In the genomic region with DNA sequence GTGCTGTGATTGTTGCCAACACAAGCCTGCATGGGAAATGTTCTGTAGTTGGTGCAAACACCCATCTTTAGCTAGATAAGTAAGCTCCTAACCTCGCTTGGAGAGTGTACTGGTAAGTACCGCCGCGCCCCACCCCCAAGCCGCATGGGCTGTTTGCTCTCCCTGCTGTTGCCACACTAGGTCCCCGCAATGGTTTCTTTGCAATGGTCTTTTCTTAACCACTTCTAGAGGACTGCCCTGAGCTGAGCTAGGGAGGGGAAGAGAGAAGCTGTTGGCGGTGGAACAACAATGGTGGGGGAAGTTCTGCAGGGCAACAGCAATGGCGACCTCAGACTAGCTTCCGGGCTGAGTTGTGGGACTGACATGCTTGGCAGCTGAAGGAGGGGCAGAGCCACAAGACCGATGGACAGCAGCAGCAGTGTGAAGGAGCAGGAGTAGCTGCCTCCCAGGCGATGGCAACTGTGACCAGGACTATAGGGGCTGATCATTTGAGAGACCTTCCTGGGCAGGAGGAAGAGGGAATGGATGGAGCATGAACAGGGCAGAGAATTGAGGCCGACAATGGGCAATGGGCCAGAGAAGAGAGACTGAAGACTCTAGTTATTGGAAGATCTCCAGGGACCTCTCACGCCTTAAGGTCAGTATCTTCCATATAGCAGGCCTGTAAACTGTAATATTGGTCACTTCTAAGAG, we compare ENCODE assay signal across 15 mouse cellular contexts. TPM values are rescaled to one million over a fixed set of nuclear protein-coding genes. Genes with fewer than 3 reads are reported as not detected.
A peak's percentile ranks its signal among the peaks of the same experiment; 100 is the strongest.
DNase-seq lines count a peak whose midpoint lies in the region; ATAC-seq and TF ChIP-seq lines count a peak whose summit lies in the region.
"Had no signal": no experiment of that assay in that cellular context is flagged by ENCODE, and none has a peak within 500 bp of the region (broad histone marks: within the 10 kb centered on the region; RNA-seq: fewer than 3 reads in every experiment).

Gene Fam71b (plus strand): TSS at position 393 of the 693 bp plus-strand sequence.

- no peak within 1 kb of the TSS for H3K9ac ChIP-seq in lung, embryonic 16.5 days (ENCODE audit: low read length)
- H3K9ac ChIP-seq: limb, embryonic 13.5 days had no signal

- H3K27me3 ChIP-seq in lung, embryonic 16.5 days (ENCODE audit: control insufficient read depth, insufficient read depth, low read depth, low read length), result no peaks in the 10 kb centered on the region
- H3K27me3 ChIP-seq in kidney, adult 2 months (replicated peaks; ENCODE audit: control insufficient read depth, insufficient read depth, low read length), result no peaks in the 10 kb centered on the region
- H3K27me3 ChIP-seq: limb, embryonic 13.5 days had no signal

- DNase-seq in lung, postnatal 14 days, result no peak
- DNase-seq in induced T-regulatory cell, adult 2 months (ENCODE audit: low read depth), result peak; percentile 65
- peak; percentile 67 to 75 for DNase-seq in thymus, postnatal 36 days
- no peak for DNase-seq in layer of hippocampus, postnatal 36 days
- DNase-seq in right cerebral cortex, postnatal 10 days (ENCODE audit: low spot score in 2 of 2), result no peak
- DNase-seq in kidney, adult 2 months, result no peak
- DNase-seq: cerebellum, adult 18-20 months; right cerebral cortex, postnatal 4 days had no signal

- no peaks in the 10 kb centered on the region for H3K36me3 ChIP-seq in lung, embryonic 16.5 days (ENCODE audit: control insufficient read depth, insufficient read depth, low read length)
- H3K36me3 ChIP-seq in kidney, adult 2 months (ENCODE audit: control insufficient read depth, insufficient read depth, low read length), result no peaks in the 10 kb centered on the region
- H3K36me3 ChIP-seq: limb, embryonic 13.5 days had no signal

- no peak within 1 kb of the TSS for H3K4me3 ChIP-seq in lung, embryonic 16.5 days (ENCODE audit: low read length)
- no peak within 1 kb of the TSS for H3K4me3 ChIP-seq in kidney, adult 2 months (ENCODE audit: insufficient read depth, low read depth, low read length)
- H3K4me3 ChIP-seq: limb, embryonic 13.5 days had no signal

- H3K4me1 ChIP-seq in lung, embryonic 16.5 days (replicated peaks; ENCODE audit: control insufficient read depth, insufficient read depth, low read length), result no peaks in the 10 kb centered on the region
- no peaks in the 10 kb centered on the region for H3K4me1 ChIP-seq in kidney, adult 2 months (ENCODE audit: control insufficient read depth, insufficient read depth, low read length)
- H3K4me1 ChIP-seq: limb, embryonic 13.5 days had no signal

- no peak within 1 kb of the TSS for H3K4me2 ChIP-seq in lung, embryonic 16.5 days (ENCODE audit: low read depth, low read length)
- H3K4me2 ChIP-seq: limb, embryonic 13.5 days had no signal

- WGBS in lung, embryonic 16.5 days, result 56% methylated on average over 13 of the region's 13 CpGs
- 76% methylated on average over 13 of the region's 13 CpGs for WGBS in kidney, adult 2 months

- H3K9me3 ChIP-seq in lung, embryonic 16.5 days (ENCODE audit: control insufficient read depth, low read length), result no peaks in the 10 kb centered on the region
- H3K9me3 ChIP-seq: limb, embryonic 13.5 days had no signal

- peak; percentile 47; the same call in 1 of the 2 replicates for ATAC-seq in lung, embryonic 16.5 days (ENCODE audit: low read depth)
- ATAC-seq in megakaryocyte progenitor cell, adult 5-6 weeks (replicated peaks; ENCODE audit: poor library complexity), result peak; percentile 78
- ATAC-seq: hindbrain, embryonic 16.5 days; midbrain, embryonic 16.5 days had no signal

- H3K27ac ChIP-seq in lung, embryonic 16.5 days (ENCODE audit: low read length), result no peak within 1 kb of the TSS
- H3K27ac ChIP-seq in kidney, adult 2 months (ENCODE audit: insufficient read depth, low read depth, low read length), result no peak within 1 kb of the TSS
- H3K27ac ChIP-seq: kidney, postnatal 0 days; limb, embryonic 13.5 days had no signal

- TF ChIP-seq POLR2A in kidney, adult 2 months (IDR thresholded peaks at IDR 0.05; ENCODE audit: low read depth, low read length), result no peak

- TF ChIP-seq CTCF in kidney, adult 2 months (conservative IDR thresholded peaks at IDR 0.05; ENCODE audit: insufficient read depth, insufficient read length, low read depth, low read length), result no peak

RNA-seq across cellular contexts. Expression of gene Fam71b, which starts in this region (rescaled TPM):
- not detected in 2 replicates for polyA plus RNA-seq in lung, embryonic 16.5 days (2015; fragmentation: Nextera tagmentation; extraction: Ambion mirVana)
- not detected in 2 replicates for total RNA-seq in megakaryocyte progenitor cell, adult 5-6 weeks (2015)
- total RNA-seq in megakaryocyte progenitor cell, adult 5-6 weeks (2017), result not detected in 2 replicates
- total RNA-seq in layer of hippocampus, postnatal 36 days (2021), result not detected
- 0.10 and 0.38 TPM in 2 replicates for polyA plus RNA-seq in kidney, adult 2 months (2012; rRNA removed)
- polyA plus RNA-seq: hindbrain, embryonic 16.5 days; kidney, postnatal 0 days; limb, embryonic 13.5 days; midbrain, embryonic 16.5 days; urinary bladder, adult 2 months had no signal

Comparison
In these comparisons a context has a peak if more than half of its experiments do, and no peak if none do; other contexts are left out.
1. Peak in ATAC-seq in lung, embryonic 16.5 days; RNA of the gene not detected or under 1 TPM.
2. Peak in ATAC-seq in megakaryocyte progenitor cell, adult 5-6 weeks; RNA of the gene not detected or under 1 TPM.
3. DNase-seq: peak in induced T-regulatory cell, adult 2 months (single experiment) and thymus, postnatal 36 days (2 of 2); none in lung, postnatal 14 days (single experiment), layer of hippocampus, postnatal 36 days (0 of 2), right cerebral cortex, postnatal 10 days (0 of 2) and kidney, adult 2 months (single experiment).